Mouse (Mus musculus): ENCODE results near the gene Btbd9.

DNA sequence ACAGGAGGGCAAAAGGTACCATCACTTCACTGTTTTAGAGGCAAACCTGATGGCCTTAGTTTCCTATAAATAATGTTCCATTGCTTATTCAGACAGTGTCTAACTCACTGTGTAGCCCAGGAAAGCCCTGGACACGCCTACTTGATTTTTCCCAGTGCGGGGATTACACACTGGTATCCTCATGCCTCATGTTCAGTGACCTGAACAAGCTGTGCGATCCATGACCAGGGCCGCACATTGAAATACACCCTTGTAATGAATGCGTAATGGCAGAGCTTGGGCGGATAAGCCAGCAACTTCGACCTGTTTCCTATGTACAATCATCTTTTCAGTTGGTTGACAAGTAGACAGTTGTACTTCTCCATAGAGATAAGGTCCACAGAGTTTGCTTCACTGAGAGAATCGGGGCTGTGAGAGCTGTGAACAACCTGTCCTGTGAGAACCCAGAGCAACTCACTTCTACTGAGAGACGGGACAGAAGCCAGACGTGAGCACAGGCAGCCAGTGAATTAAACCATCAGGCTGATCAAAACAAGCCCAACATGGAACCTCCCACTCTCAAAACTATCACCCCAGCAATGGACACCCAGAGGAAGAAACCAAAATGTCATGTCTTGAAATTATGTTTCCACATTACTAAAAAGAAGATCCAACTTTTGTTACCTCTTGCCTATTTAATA is 145.2 kb downstream of the Btbd9 start:
- TF ChIP-seq SMC3 (IDR thresholded peaks at IDR 0.05; ENCODE audit: low read depth, low read length): no peak
- no peak for TF ChIP-seq CTCF (IDR thresholded peaks at IDR 0.05 in 2 of 3, conservative IDR thresholded peaks at IDR 0.05 in 1 of 3; ENCODE audit: control insufficient read depth in 1 of 3, insufficient read depth in 1 of 3, low read depth in 2 of 3, low read length in 3 of 3, poor library complexity in 1 of 3, severe bottlenecking in 1 of 3)
- TF ChIP-seq ZNF384 (IDR thresholded peaks at IDR 0.05; ENCODE audit: low read depth, low read length): no peak
- no peak for TF ChIP-seq TAL1 (IDR thresholded peaks at IDR 0.05; ENCODE audit: low read length)
- no peak for TF ChIP-seq POLR2A (IDR thresholded peaks at IDR 0.05; ENCODE audit: control insufficient read depth in 1 of 2, insufficient read depth in 1 of 2, low read depth in 1 of 2, low read length in 2 of 2, poor library complexity in 1 of 2)
- no peak for TF ChIP-seq KAT2A (conservative IDR thresholded peaks at IDR 0.05; ENCODE audit: low read depth, low read length)
- no peak for TF ChIP-seq TCF12 (IDR thresholded peaks at IDR 0.05; ENCODE audit: low read depth, low read length)
- TF ChIP-seq GATA1 (IDR thresholded peaks at IDR 0.05; ENCODE audit: low read depth, low read length): no peak
- no peak for TF ChIP-seq MYB (IDR thresholded peaks at IDR 0.05; ENCODE audit: low read depth, low read length)

Data from MEL (cell line).